Mouse (Mus musculus): Measurements from ENCODE around the gene Bcl2l13.

The Bcl2l13 gene

DNA sequence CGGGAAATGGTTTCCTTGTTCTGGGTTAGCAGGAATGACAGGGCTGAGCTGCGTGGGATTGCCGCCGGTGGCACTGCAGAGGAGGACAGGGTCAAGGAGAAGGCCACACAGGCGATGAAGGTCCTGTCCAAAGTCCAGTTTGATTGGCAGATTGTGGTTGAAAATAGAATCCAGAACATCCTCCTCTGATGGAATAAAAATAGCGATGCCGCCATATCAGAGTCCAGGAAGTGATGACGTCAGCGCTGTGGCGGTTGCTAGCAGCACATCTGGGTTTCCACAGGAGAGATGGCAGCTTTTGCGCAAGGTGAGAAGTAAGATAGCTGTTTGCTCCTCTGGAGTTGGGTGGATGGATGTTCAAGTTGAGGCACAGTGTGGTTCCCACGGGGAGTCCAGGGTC is 96.6 kb downstream of the Bcl2l13 start:
- DNase-seq = no peak

DNA sequence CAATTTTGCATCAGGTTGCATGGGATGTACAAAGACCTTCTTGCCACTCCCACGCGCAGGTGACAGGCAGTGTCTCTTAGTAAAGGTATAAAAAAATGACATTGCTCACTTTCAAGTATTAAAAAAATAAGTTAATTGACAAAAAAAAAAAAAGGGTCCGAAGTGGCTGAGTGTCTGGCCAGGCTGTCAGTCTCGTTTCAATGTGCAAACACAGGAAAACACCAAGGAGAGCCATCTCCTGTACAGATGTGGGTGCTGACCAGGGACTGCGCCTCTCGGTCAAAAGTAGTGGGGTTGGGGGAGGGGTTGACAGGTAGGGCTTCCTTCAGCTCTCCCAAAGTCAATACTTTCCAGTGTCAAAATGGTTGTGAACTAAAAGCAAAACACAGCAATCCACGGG is 97.7 kb downstream of the Bcl2l13 start:
- no peak for DNase-seq

DNA sequence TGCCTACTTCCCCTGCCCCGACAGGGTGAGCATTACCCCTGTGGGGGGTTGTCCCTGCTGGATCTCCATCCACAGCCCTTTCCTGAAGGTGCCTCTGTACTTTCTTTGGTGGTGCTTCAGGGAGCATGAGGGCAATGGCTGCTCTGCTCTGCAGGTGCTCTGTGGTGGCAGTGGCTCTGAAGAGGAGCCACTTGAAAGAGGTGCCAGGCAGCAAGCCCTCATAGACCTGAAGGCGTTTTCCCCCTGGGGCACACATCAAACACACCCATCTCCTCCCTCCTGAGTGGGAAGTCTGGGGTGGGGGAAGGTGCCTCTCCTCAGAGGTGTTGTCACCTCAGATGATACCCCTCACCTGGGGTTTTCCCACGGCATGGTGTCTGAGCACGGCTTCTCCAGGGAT is 98.2 kb downstream of the Bcl2l13 start:
- DNase-seq = no peak

DNA sequence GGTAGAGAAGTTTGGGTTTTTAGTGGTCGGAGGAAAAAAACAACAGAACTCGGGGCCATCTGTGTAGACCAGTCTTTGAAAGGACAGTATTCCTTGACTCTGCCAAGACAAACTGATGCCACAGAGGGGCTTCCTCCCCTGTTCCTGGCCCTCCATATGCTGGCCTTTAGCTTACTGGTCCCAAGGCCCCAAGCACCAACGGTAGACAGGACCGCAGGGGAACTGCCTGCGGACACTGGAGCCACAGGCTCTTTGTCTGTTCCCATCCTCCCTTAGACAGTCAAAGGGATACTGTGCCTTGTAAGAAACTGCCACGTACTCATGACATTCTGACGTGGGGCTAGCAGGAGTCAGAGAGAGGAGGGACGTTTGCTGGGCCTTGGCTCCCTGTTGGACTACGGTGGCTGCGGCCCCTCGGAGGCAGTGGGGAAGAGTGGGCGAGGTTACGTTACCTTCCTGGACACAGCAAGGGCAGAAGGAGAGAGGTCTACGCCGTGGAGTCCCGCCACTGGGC is 101.1 kb downstream of the Bcl2l13 start:
- no peak for DNase-seq

DNA sequence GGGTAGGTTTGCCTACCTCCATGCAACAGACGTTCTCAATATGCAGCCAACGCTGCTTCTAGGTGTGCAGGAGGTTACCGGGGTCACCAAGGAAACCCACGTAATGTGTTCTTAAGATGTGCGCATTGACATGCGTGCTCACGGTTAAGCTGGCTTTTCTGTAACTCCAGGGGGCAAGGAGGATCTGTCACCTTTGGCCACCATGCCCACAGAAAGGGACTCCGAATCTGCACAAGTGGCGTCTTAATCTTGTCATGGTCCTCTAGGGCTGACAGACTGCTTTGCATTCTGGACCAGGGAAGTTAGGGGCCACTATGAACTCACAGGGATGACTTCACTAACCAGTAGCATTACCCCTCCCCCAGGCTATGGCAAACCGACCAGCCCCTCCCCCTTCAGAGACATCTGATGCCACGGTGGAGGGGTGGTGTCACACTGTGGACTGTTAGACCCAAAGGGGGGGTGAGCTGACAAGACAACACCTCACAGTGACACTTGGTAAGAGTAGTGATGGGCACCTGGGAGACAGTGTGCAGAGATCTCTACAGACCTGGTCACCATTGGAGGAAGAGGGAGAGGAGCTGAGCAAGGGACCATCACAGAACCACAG is 102.1 kb downstream of the Bcl2l13 start:
- DNase-seq = no peak

DNA sequence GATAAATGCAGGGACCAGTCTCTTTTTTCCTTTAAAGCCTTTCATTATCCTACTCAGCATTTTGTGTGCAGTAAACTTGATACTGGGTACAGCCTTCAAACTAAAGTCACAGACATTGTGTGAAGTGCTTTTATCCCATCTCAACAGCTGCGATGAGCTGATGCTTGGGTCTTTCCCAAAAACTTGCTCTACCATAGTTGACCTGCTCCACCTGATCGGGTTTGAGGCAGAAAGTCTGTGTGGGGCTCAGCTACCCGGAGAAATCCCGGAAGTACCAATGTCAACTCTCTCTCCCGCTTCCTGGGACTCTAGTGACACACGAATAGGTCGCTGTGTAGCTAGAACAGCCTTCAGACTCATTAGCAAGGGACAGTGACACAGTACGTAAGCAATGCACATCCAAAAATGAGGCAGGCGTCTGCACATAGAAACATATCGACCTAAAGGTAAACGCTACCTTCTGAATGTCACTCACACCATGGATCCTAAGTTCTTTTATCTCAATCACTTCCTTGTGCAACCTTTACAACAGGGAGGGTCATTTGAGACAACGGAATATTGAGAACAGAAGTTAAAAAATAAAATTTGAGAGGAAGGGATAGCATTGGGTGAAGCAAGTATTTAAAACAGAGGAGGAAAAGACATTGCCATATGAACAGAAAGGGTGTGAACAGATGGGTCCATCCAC is 102.9 kb downstream of the Bcl2l13 start:
- no peak for DNase-seq

DNA sequence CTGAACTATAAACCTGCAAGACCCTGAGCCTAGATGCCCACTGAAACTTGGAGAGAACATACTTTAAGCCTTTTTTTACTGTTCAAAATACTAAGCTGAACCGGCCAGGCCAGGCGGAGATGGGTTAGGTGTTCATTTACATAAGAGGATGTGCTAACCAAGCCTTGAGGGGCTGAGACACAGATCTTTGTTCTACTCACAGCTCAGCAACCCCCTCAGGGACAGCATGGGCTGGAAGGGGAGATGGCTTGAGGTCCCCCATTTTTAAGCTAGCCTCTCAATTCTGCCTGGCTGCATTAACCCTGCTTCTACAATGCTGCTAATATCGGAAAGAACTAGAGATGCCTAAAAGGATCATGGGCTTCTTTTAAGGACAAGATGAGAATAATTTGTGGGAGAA is 103.8 kb downstream of the Bcl2l13 start:
- DNase-seq = no peak

DNA sequence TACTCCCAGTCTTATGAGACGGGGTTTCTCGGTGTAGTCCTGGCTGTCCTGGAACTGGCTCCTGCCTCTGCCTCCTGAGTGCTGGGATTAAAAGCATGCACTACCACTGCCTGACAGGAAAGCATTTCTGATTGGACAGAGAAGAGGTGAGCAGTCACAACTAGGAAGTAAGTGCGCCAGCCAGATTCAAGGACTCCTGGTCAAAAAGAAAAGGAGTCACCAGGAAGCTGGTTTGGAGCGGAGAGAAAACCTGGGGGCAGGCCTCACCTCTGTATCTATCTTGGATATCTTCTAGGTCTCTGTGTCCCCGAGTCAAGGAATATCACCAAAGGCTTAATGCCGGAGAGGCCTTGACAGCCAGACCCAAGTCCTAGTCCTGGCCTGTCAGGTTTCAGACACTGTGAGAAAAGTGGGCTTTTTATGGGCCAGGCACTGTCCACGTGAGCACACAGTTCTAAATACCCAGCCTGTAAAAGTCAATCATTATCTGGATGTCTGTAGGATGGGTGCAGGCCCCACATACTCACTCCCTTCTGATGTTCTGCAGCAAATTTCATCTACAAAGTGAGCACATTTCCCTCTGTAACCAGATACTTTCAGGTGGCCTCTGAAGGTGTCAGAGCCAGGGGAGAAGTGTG is 104.6 kb downstream of the Bcl2l13 start:
- DNase-seq = no peak

DNA sequence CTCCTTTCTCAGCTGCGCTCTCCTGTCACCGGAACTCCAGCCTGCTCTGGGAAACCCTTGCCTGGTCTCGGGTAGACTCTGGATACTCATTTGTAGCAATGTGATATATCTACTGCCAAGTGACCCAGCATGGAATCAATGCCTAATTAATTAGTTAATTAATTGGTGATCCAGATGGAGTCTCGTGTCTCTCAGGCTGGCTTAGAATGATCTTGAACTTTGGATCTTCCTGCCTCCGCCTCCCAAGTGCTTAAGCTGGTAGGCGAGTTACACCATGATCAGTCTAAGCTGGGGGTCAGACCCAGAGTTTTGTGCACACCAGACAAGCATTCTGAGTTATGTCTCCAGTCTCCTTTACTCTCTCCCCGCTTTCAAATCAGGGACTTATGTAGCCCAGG is 105.1 kb downstream of the Bcl2l13 start:
- DNase-seq = no peak

DNA sequence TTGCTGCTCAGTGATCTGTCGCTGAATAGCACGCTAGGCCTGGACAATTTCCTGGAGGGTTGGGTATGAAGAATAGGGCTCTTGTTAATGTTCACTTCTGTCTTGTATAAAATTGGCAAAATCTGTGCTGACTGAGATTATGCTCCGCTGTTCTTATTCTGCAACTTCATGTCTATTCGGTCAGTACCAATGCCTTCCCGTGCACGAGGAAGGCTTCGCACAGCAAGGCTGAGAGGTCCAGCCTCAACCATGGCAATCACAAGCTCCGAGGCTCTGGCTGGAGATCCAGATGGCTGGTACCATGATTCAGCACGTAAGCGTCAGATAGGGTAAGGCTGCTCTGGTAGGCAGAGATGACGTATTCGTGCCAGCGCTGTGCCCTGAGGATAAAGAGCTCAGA is 105.6 kb downstream of the Bcl2l13 start:
- no peak for DNase-seq

All from liver (tissue).